Mouse (Mus musculus) heart, postnatal 0 days (tissue): ENCODE data around the gene Mgll.

Experiments
- CTCF ChIP-seq: IDR thresholded peaks from 2 replicates; pipeline ENCODE4 v1.5.1; 2016; ENCODE audit warnings: antibody characterized with exemption, control low read depth, low read depth
- EP300 ChIP-seq: IDR thresholded peaks from 2 replicates; pipeline ENCODE4 v1.6.1; 2016; ENCODE audit warnings: antibody characterized with exemption, low read depth

GRCm38 (mm10) chr6:88683380-88684053 lies 40.7 kb upstream of the Mgll start:
- TF ChIP-seq CTCF (no peak), EP300 (no peak)
